Mouse (Mus musculus) ovary, postnatal 10 days (tissue): ENCODE measurements around the gene Slc4a1.
"Not testable (repeated sequence)": the region's sequence is repeated elsewhere in the genome, so short reads cannot be mapped to it uniquely, and the experiment has no call there.

Experiments
- DNase-seq: peaks from one replicate; pipeline ENCODE4 v3.0.0; 2022; ENCODE audit warnings: low spot score

Gene Slc4a1

GRCm38 (mm10) chr11:102398007-102398825 lies 32.2 kb upstream of the Slc4a1 start:
- DNase-seq = no peak

- no peak for DNase-seq
Measured at GRCm38 (mm10) chr11:102396671-102397141, 30.7 kb upstream of the Slc4a1 start.

GRCm38 (mm10) chr11:102396263-102396662 lies 30.3 kb upstream of the Slc4a1 start:
- DNase-seq = no peak

- DNase-seq = no peak
Measured at GRCm38 (mm10) chr11:102395250-102395649, 29.2 kb upstream of the Slc4a1 start.

GRCm38 (mm10) chr11:102394421-102395124 lies 28.6 kb upstream of the Slc4a1 start:
- no peak for DNase-seq

GRCm38 (mm10) chr11:102393719-102394420 lies 27.9 kb upstream of the Slc4a1 start:
- DNase-seq = no peak

GRCm38 (mm10) chr11:102393238-102393634 lies 27.2 kb upstream of the Slc4a1 start, which contains the start of gene Rundc3a:
Rundc3a (plus strand) TSS chr11:102393403.
- DNase-seq = peak; percentile 54

GRCm38 (mm10) chr11:102392441-102393237 lies 26.6 kb upstream of the Slc4a1 start:
- DNase-seq = no peak

- DNase-seq = not testable (repeated sequence)
Measured at GRCm38 (mm10) chr11:102389436-102389835, 23.4 kb upstream of the Slc4a1 start.

GRCm38 (mm10) chr11:102386121-102386520 lies 20.1 kb upstream of the Slc4a1 start:
- no peak for DNase-seq

GRCm38 (mm10) chr11:102385075-102385474 lies 19.1 kb upstream of the Slc4a1 start:
- no peak for DNase-seq

GRCm38 (mm10) chr11:102384418-102384817 lies 18.4 kb upstream of the Slc4a1 start:
- DNase-seq = no peak

GRCm38 (mm10) chr11:102383365-102384136 lies 17.5 kb upstream of the Slc4a1 start:
- DNase-seq = no peak

- DNase-seq = no peak
Measured at GRCm38 (mm10) chr11:102382794-102383193, 16.8 kb upstream of the Slc4a1 start.

- DNase-seq = no peak
Measured at GRCm38 (mm10) chr11:102381341-102382100, 15.5 kb upstream of the Slc4a1 start.

GRCm38 (mm10) chr11:102380091-102380490 lies 14.1 kb upstream of the Slc4a1 start:
- DNase-seq = no peak

- DNase-seq = no peak
Measured at GRCm38 (mm10) chr11:102377186-102377585, 11.2 kb upstream of the Slc4a1 start.

GRCm38 (mm10) chr11:102376196-102376835 lies 10.3 kb upstream of the Slc4a1 start:
- DNase-seq = no peak
